Mouse (Mus musculus) heart, postnatal 0 days (tissue): Measurements from ENCODE around the gene 4930523C07Rik. TPM values are rescaled to one million over a fixed set of nuclear protein-coding genes. Genes with fewer than 3 reads are reported as not detected.
A peak's percentile ranks its signal among the peaks of the same experiment; 100 is the strongest.

Source experiments
- ATAC-seq: fragments of 200-750 bp; cut with Nextera tagmentation; 2 replicates; pipeline ENCODE4 v1.8.0; 2017; ENCODE audit warnings: low read depth, moderate number of reproducible peaks, moderate library complexity; ENCODE audit not compliant: insufficient read depth
- DNase-seq: peaks from one replicate; pipeline ENCODE4 v3.0.0-alpha.2; 2016; ENCODE audit warnings: low spot score
- H3K27ac ChIP-seq: fragments of 300-500 bp; sonication (generic); 2 replicates; pipeline ENCODE4 v1.5.1; 2014; ENCODE audit warnings: low read depth, mild to moderate bottlenecking
- H3K27me3 ChIP-seq: fragments of 300-500 bp; sonication (generic); 2 replicates; pipeline ENCODE4 v1.6.1; 2014; ENCODE audit warnings: low read length, mixed read lengths; ENCODE audit not compliant: control insufficient read depth, insufficient read depth
- H3K36me3 ChIP-seq: fragments of 300-500 bp; sonication (generic); replicated peaks from 2 replicates; pipeline ENCODE4 v1.6.1; 2014; ENCODE audit warnings: low read length, mixed read lengths; ENCODE audit not compliant: control insufficient read depth, insufficient read depth
- H3K4me1 ChIP-seq: fragments of 300-500 bp; sonication (generic); 2 replicates; pipeline ENCODE4 v1.6.1; 2014; ENCODE audit warnings: antibody characterized with exemption; ENCODE audit not compliant: control insufficient read depth, insufficient read depth
- H3K4me2 ChIP-seq: fragments of 300-500 bp; sonication (generic); 2 replicates; pipeline ENCODE4 v1.6.1; 2014; ENCODE audit warnings: low read depth, mild to moderate bottlenecking, low read length, moderate library complexity
- H3K4me3 ChIP-seq: fragments of 300-500 bp; sonication (generic); 2 replicates; pipeline ENCODE4 v1.5.1; 2014; ENCODE audit warnings: low read depth, low read length
- H3K9ac ChIP-seq: fragments of 300-500 bp; sonication (generic); replicated peaks from 2 replicates; pipeline ENCODE4 v1.6.1; 2014; ENCODE audit warnings: low read depth, low read length, mixed read lengths
- H3K9me3 ChIP-seq: fragments of 300-500 bp; sonication (generic); replicated peaks from 2 replicates; pipeline ENCODE4 v1.6.1; 2016; ENCODE audit warnings: low read length; ENCODE audit not compliant: control insufficient read depth
- CTCF ChIP-seq: IDR thresholded peaks from 2 replicates; pipeline ENCODE4 v1.5.1; 2016; ENCODE audit warnings: antibody characterized with exemption, control low read depth, low read depth
- EP300 ChIP-seq: IDR thresholded peaks from 2 replicates; pipeline ENCODE4 v1.6.1; 2016; ENCODE audit warnings: antibody characterized with exemption, low read depth
- WGBS: fragments of 180-500 bp; shearing (Covaris S2); extraction: QIAGEN DNeasy Blood & Tissue Kit; methylation state at CpG from one replicate; pipeline ENCODE4 v1.1.7; 2014; 5-methylcytosine and 5-hydroxymethylcytosine counted together
- polyA plus RNA-seq: library from polyadenylated mRNA; unstranded; fragments of >200 nt; fragmentation: Nextera tagmentation; extraction: Ambion mirVana; gene quantifications from 2 replicates; pipeline ENCODE4 v1.2.1, GENCODE M21; 2015
- total RNA-seq: library from RNA; depleted of rRNA; stranded (reverse); fragments of >200 nt; gene quantifications from 2 replicates; pipeline ENCODE4 v1.2.3, GENCODE M21; 2014; ENCODE audit warnings: low replicate concordance

The 4930523C07Rik gene
- total and polyA plus RNA-seq, 2 experiments from 2014 or later: 17.8 to 18.6 TPM

- no peak for DNase-seq
- no peak for TF ChIP-seq EP300
- H3K4me1 ChIP-seq: peaks cover 43% of the 10 kb centered on the region
Observed at GRCm38 (mm10) chr1:160053510-160054305, 9.5 kb downstream of the 4930523C07Rik start.

GRCm38 (mm10) chr1:160054366-160055078 is 10.3 kb downstream of the 4930523C07Rik start:
- ATAC-seq: no peak
- H3K9me3 ChIP-seq: no peaks in the 10 kb centered on the region
- H3K4me1 ChIP-seq: peaks cover 35% of the 10 kb centered on the region
- no peaks in the 10 kb centered on the region for H3K36me3 ChIP-seq
- H3K27ac ChIP-seq: no peak overlapping the region
- DNase-seq: no peak
- no peaks in the 10 kb centered on the region for H3K27me3 ChIP-seq
- no peak overlapping the region for H3K9ac ChIP-seq
- no peak overlapping the region for H3K4me2 ChIP-seq
- H3K4me3 ChIP-seq: no peak overlapping the region
- WGBS: 50% methylated on average over 5 of the region's 5 CpGs
- TF ChIP-seq EP300 (no peak), CTCF (no peak)

More at GRCm38 (mm10) chr1:160053510-160054305, 9.5 kb downstream of the 4930523C07Rik start:
- Histone ChIP-seq H3K27me3 (no peaks in the 10 kb centered on the region), H3K4me2 (no peak overlapping the region), H3K4me3 (no peak overlapping the region), H3K27ac (no peak overlapping the region), H3K36me3 (no peaks in the 10 kb centered on the region), H3K9ac (no peak overlapping the region), H3K9me3 (no peaks in the 10 kb centered on the region)
- ATAC-seq: no peak
- 73% methylated on average over 5 of the region's 5 CpGs for WGBS

GRCm38 (mm10) chr1:160057657-160058056 is 13.5 kb downstream of the 4930523C07Rik start:
- H3K4me2 ChIP-seq: no peak overlapping the region
- WGBS: 46% methylated on average over 3 of the region's 3 CpGs
- H3K4me3 ChIP-seq: no peak overlapping the region
- peak; percentile 76; the same call in 1 of the 2 replicates for ATAC-seq
- no peaks in the 10 kb centered on the region for H3K9me3 ChIP-seq
- DNase-seq: peak; percentile 35
- TF ChIP-seq CTCF (no peak), EP300 (no peak)
- no peaks in the 10 kb centered on the region for H3K27me3 ChIP-seq
- no peaks in the 10 kb centered on the region for H3K36me3 ChIP-seq
- H3K9ac ChIP-seq: no peak overlapping the region
- peaks cover 24% of the 10 kb centered on the region for H3K4me1 ChIP-seq
- no peak overlapping the region for H3K27ac ChIP-seq

- Histone ChIP-seq H3K4me3 (no peak overlapping the region), H3K36me3 (no peaks in the 10 kb centered on the region), H3K27me3 (no peaks in the 10 kb centered on the region), H3K4me1 (peaks cover 19% of the 10 kb centered on the region), H3K9ac (no peak overlapping the region), H3K9me3 (no peaks in the 10 kb centered on the region), H3K4me2 (no peak overlapping the region), H3K27ac (no peak overlapping the region)
- DNase-seq: no peak
- WGBS: 64% methylated on average over 1 of the region's 1 CpGs
- ATAC-seq: no peak
- TF ChIP-seq CTCF (no peak), EP300 (no peak)
Observed at GRCm38 (mm10) chr1:160059908-160060307, 15.7 kb downstream of the 4930523C07Rik start.

GRCm38 (mm10) chr1:160060542-160060941 is 16.4 kb downstream of the 4930523C07Rik start:
- DNase-seq (no peak), ATAC-seq (no peak)

More at GRCm38 (mm10) chr1:160060542-160060941, 16.4 kb downstream of the 4930523C07Rik start:
- WGBS: 41% methylated on average over 6 of the region's 6 CpGs
- Histone ChIP-seq H3K4me2 (no peak overlapping the region), H3K36me3 (no peaks in the 10 kb centered on the region), H3K27ac (no peak overlapping the region), H3K4me1 (peaks cover 19% of the 10 kb centered on the region), H3K9me3 (no peaks in the 10 kb centered on the region), H3K27me3 (no peaks in the 10 kb centered on the region), H3K4me3 (no peak overlapping the region), H3K9ac (no peak overlapping the region)
- TF ChIP-seq EP300: no peak
- no peak for TF ChIP-seq CTCF
